Mouse (Mus musculus): ENCODE results near the gene Hcar2.

DNA sequence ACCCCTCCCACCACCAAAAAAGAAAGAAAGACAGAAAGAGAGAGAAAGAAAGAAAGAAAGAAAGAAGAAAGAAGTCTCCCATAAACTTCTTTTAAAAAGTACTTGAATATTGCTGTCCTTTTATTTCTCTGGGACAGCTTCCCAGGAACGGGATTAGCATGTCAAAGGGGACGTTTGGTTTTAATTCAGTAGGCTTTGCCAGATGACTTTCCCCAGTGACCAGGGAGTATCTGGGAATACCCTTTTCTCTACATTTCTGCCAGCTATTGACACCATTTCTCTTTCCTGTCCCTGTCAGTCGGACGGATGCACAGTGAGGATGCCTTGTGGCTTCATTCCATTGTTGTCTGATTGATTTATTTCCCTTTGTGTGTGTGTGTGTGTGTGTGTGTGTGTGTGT is 21.5 kb downstream of the Hcar2 start:
- TF ChIP-seq CTCF (IDR thresholded peaks at IDR 0.05; ENCODE audit: control insufficient read depth, insufficient read depth, low read length) (no peak), POLR2A (IDR thresholded peaks at IDR 0.05; ENCODE audit: borderline replicate concordance, control insufficient read depth, low read depth, low read length) (no peak)
